Mouse (Mus musculus) cortical plate, adult 2 months (tissue): ENCODE data around the gene Gm4559.

Experiments used
- CTCF ChIP-seq: fragments of 200-500 bp; IDR thresholded peaks from 2 replicates; pipeline ENCODE4 v1.5.1; 2011; ENCODE audit warnings: mild to moderate bottlenecking, control low read depth, low read length; ENCODE audit not compliant: insufficient read depth; ENCODE audit errors: extremely low read depth
- POLR2A ChIP-seq: fragments of 200-500 bp; IDR thresholded peaks from 2 replicates; pipeline ENCODE4 v1.6.1; 2011; ENCODE audit warnings: mild to moderate bottlenecking, low read length, control low read depth; ENCODE audit not compliant: insufficient read depth; ENCODE audit errors: extremely low read depth

GRCm38 (mm10) chr7:142285130-142285835, 11.1 kb upstream of the Gm4559 start:
- TF ChIP-seq POLR2A (no peak), CTCF (peak; percentile 34; the same call in 1 of the 2 replicates)
